Mouse (Mus musculus) ES-Bruce4 (cell line): ENCODE results near the gene Tcf7l1. TPM values are rescaled to one million over a fixed set of nuclear protein-coding genes. Genes with fewer than 3 reads are reported as not detected.

ENCODE experiments used
- H3K27ac ChIP-seq: 2 replicates; pipeline ENCODE4 v1.5.1; 2012; ENCODE audit warnings: low read length, inconsistent platforms; ENCODE audit not compliant: insufficient read depth
- H3K27me3 ChIP-seq: 2 replicates; pipeline ENCODE4 v1.6.1; 2012; ENCODE audit warnings: mild to moderate bottlenecking, low read length, inconsistent platforms; ENCODE audit not compliant: control insufficient read depth, poor library complexity, insufficient read depth, severe bottlenecking
- H3K36me3 ChIP-seq: 2 replicates; pipeline ENCODE4 v1.6.1; 2012; ENCODE audit warnings: inconsistent platforms, mild to moderate bottlenecking, low read length, moderate library complexity; ENCODE audit not compliant: control insufficient read depth, poor library complexity, insufficient read depth, severe bottlenecking
- H3K4me1 ChIP-seq: one replicate; pipeline ENCODE4 v1.8.1; 2011; ENCODE audit warnings: low read length; ENCODE audit not compliant: control insufficient read depth, insufficient read depth
- H3K4me3 ChIP-seq: 2 replicates; pipeline ENCODE4 v1.5.1; 2011; ENCODE audit warnings: low read depth, mild to moderate bottlenecking, low read length
- H3K9ac ChIP-seq: 2 replicates; pipeline ENCODE4 v1.6.1; 2012; ENCODE audit warnings: low read depth, mild to moderate bottlenecking, inconsistent platforms; ENCODE audit not compliant: poor library complexity, severe bottlenecking
- H3K9me3 ChIP-seq: replicated peaks from 2 replicates; pipeline ENCODE4 v1.6.1; 2012; ENCODE audit warnings: mild to moderate bottlenecking, low read length, inconsistent platforms; ENCODE audit not compliant: control insufficient read depth, poor library complexity, insufficient read depth, severe bottlenecking
- CTCF ChIP-seq: IDR thresholded peaks from one replicate; pipeline ENCODE4 v1.8.1; 2011; ENCODE audit warnings: low read depth, low read length
- EP300 ChIP-seq: IDR thresholded peaks from 2 replicates; pipeline ENCODE4 v1.6.1; 2011; ENCODE audit warnings: low read depth, low read length; ENCODE audit not compliant: insufficient read depth
- POLR2A ChIP-seq: IDR thresholded peaks from one replicate; pipeline ENCODE4 v1.8.1; 2011; ENCODE audit warnings: low read length; ENCODE audit not compliant: insufficient read depth
- polyA plus RNA-seq: library from polyadenylated mRNA; stranded (reverse); fragments of >200 nt; gene quantifications from 2 replicates; pipeline ENCODE4 v1.2.4, GENCODE M21; 2011; ENCODE audit warnings: low read depth; ENCODE audit not compliant: missing spikeins, insufficient read depth, insufficient read length

Gene Tcf7l1
- polyA plus RNA-seq, 1 experiment = 84.8 TPM

GRCm38 (mm10) chr6:72711508-72712081 is 77.5 kb downstream of the Tcf7l1 start:
- H3K27ac ChIP-seq = no peak overlapping the region
- no peaks in the 10 kb centered on the region for H3K36me3 ChIP-seq
- no peak overlapping the region for H3K9ac ChIP-seq
- no peaks in the 10 kb centered on the region for H3K27me3 ChIP-seq
- no peak for TF ChIP-seq POLR2A
- TF ChIP-seq CTCF = no peak
- no peak for TF ChIP-seq EP300
- peaks cover 2% of the 10 kb centered on the region for H3K4me1 ChIP-seq
- H3K4me3 ChIP-seq = no peak overlapping the region
- H3K9me3 ChIP-seq = no peaks in the 10 kb centered on the region

GRCm38 (mm10) chr6:72710897-72711507 is 78.1 kb downstream of the Tcf7l1 start:
- Histone ChIP-seq H3K27me3 (no peaks in the 10 kb centered on the region), H3K36me3 (no peaks in the 10 kb centered on the region), H3K9ac (no peak overlapping the region), H3K9me3 (no peaks in the 10 kb centered on the region), H3K27ac (no peak overlapping the region), H3K4me3 (no peak overlapping the region), H3K4me1 (peaks cover 2% of the 10 kb centered on the region)
- TF ChIP-seq CTCF = no peak
- no peak for TF ChIP-seq POLR2A
- TF ChIP-seq EP300 = no peak

DNA sequence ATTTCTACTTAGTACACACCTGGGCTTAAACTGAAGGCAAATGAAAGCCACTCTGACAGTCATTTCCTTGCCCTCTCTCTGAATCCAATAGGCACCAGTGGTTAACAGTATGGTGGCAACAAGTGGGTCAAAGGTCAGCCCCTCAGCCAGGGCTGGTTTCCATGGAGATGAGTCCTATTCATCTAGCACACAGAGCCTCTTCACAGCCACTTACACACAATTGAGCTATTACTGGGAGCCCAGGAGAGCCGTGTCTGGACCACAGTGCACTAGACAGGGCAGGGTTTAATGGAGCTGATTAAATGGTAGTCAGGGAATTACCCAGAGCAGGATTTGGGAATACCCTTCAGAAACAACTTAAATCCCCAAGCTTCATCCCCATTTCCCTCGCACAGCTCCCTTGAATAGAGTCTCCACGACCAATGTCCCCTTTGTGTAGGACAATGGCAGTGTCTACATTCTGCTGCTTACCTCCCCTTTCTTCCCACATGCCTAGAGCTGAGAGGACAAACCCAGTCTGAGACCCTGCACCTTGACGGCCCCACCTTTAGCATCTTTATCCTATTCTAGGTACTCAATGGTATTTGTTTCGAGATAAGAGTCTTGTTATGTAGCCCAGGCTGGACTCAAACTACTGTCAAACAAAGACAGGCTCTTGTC is 89.5 kb downstream of the Tcf7l1 start:
- peaks cover 8% of the 10 kb centered on the region for H3K4me1 ChIP-seq
- TF ChIP-seq CTCF (no peak), POLR2A (no peak), EP300 (no peak)
- H3K36me3 ChIP-seq = no peaks in the 10 kb centered on the region
- H3K27ac ChIP-seq = no peak overlapping the region
- H3K9ac ChIP-seq = no peak overlapping the region
- H3K27me3 ChIP-seq = no peaks in the 10 kb centered on the region
- no peak overlapping the region for H3K4me3 ChIP-seq
- no peaks in the 10 kb centered on the region for H3K9me3 ChIP-seq

DNA sequence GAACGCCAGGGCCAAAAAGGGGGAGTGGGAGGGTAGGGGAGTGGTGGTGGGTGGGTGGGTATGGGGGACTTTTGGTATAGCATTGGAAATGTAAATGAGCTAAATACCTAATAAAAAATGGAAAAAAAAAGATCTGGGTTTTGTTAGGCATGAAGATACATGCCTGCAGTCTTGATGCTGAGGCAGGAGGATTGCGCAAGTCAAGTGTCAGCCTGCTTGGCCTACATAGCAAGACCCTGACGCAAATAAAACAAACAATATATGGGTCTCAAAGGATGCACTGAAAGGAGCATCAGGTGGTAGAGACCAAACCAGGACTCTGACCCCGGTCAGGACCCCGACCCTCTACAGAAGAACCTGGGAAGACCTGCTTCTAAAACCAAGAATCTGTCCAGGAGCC is 90.5 kb downstream of the Tcf7l1 start:
- H3K9ac ChIP-seq = no peak overlapping the region

GRCm38 (mm10) chr6:72696601-72697335 is 92.3 kb downstream of the Tcf7l1 start:
- Histone ChIP-seq H3K27me3 (no peaks in the 10 kb centered on the region), H3K9me3 (no peaks in the 10 kb centered on the region), H3K9ac (no peak overlapping the region), H3K4me1 (peaks cover 15% of the 10 kb centered on the region), H3K36me3 (no peaks in the 10 kb centered on the region), H3K27ac (no peak overlapping the region), H3K4me3 (no peak overlapping the region)
- no peak for TF ChIP-seq POLR2A

More for the DNA sequence above, 90.5 kb downstream of the Tcf7l1 start:
- Histone ChIP-seq H3K36me3 (no peaks in the 10 kb centered on the region), H3K27ac (no peak overlapping the region), H3K4me3 (no peak overlapping the region), H3K9me3 (no peaks in the 10 kb centered on the region), H3K27me3 (no peaks in the 10 kb centered on the region), H3K4me1 (peaks cover 9% of the 10 kb centered on the region)
- no peak for TF ChIP-seq POLR2A

DNA sequence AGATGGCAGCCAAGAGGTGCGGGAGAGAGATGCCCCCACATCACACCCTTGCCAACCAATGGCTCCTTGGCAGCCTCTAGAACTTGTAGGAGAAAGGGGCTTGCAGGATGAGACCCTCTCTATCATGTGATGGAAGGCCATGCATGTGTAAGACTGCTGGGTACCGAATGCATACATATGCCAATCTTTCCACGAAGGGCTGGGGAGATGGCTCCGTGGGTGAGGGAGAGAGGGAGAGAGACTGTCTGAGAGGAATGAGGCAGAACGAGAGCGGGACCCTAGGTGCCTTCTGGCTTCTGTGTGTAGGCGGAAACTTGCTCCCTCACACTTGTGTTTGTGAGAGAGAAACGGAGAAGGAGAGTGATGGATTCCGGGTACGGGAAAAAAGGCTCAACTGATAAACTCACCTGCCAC is 94.3 kb downstream of the Tcf7l1 start:
- H3K27ac ChIP-seq = peak overlapping the region; percentile 14; the same call in 1 of the 2 replicates
- no peak overlapping the region for H3K4me3 ChIP-seq
- H3K4me1 ChIP-seq = peaks cover 15% of the 10 kb centered on the region
- H3K9ac ChIP-seq = no peak overlapping the region
- H3K36me3 ChIP-seq = no peaks in the 10 kb centered on the region
- H3K27me3 ChIP-seq = no peaks in the 10 kb centered on the region
- TF ChIP-seq POLR2A = no peak
- no peaks in the 10 kb centered on the region for H3K9me3 ChIP-seq
